Mouse (Mus musculus) myocyte (in vitro differentiated cells): Measurements from ENCODE around the gene Polr3gl.

Source experiments
- CEBPB ChIP-seq: IDR thresholded peaks from 2 replicates; pipeline ENCODE4 v1.6.1; 2011; ENCODE audit warnings: mild to moderate bottlenecking, moderate library complexity; ENCODE audit not compliant: poor library complexity, insufficient read depth, severe bottlenecking
- E2F4 ChIP-seq: IDR thresholded peaks from one replicate; pipeline ENCODE4 v1.6.1; 2011; ENCODE audit warnings: mild to moderate bottlenecking, control low read depth, moderate library complexity; ENCODE audit not compliant: insufficient read depth
- MAX ChIP-seq: IDR thresholded peaks from one replicate; pipeline ENCODE4 v1.6.1; 2011; ENCODE audit warnings: low read depth, mild to moderate bottlenecking, control low read depth
- MYOD1 ChIP-seq, 3 experiments: IDR thresholded peaks; one replicate each; pipeline ENCODE4 v1.6.1; 2011; ENCODE audit warnings: control low read depth in 2 of 3, low read depth in 2 of 3, mild to moderate bottlenecking in 2 of 3, moderate library complexity in 1 of 3; ENCODE audit not compliant: insufficient read length in 2 of 3, control insufficient read depth in 1 of 3
- POLR2A ChIP-seq: IDR thresholded peaks from one replicate; pipeline ENCODE4 v1.6.1; 2011; ENCODE audit warnings: low read depth, mild to moderate bottlenecking, control low read depth, moderate library complexity; ENCODE audit not compliant: insufficient read length
- POLR2AphosphoS2 ChIP-seq: IDR thresholded peaks from one replicate; pipeline ENCODE4 v1.6.1; 2011; ENCODE audit warnings: low read depth, control low read depth; ENCODE audit not compliant: insufficient read length
- REST ChIP-seq: IDR thresholded peaks from one replicate; pipeline ENCODE4 v1.6.1; 2011; ENCODE audit warnings: mild to moderate bottlenecking, control low read depth, moderate library complexity; ENCODE audit not compliant: insufficient read depth, insufficient read length
- SRF ChIP-seq: IDR thresholded peaks from one replicate; pipeline ENCODE4 v1.6.1; 2011; ENCODE audit warnings: low read depth; ENCODE audit not compliant: control insufficient read depth, insufficient read length
- TCF12 ChIP-seq: IDR thresholded peaks from one replicate; pipeline ENCODE4 v1.6.1; 2011; ENCODE audit warnings: mild to moderate bottlenecking, control low read depth; ENCODE audit not compliant: poor library complexity, insufficient read depth, severe bottlenecking
- TCF3 ChIP-seq: IDR thresholded peaks from one replicate; pipeline ENCODE4 v1.6.1; 2011; ENCODE audit warnings: low read depth, control low read depth; ENCODE audit not compliant: insufficient read length
- USF1 ChIP-seq: IDR thresholded peaks from one replicate; pipeline ENCODE4 v1.6.1; 2011; ENCODE audit warnings: low read depth, mild to moderate bottlenecking, control low read depth, moderate library complexity

- TF ChIP-seq POLR2A (no peak), REST (no peak), POLR2AphosphoS2 (no peak), TCF12 (no peak), E2F4 (no peak), MAX (no peak), CEBPB (no peak), USF1 (no peak), SRF (no peak), MYOD1 (IDR thresholded peaks at IDR 0.05; ENCODE audit: control insufficient read depth in 1 of 3, insufficient read length in 2 of 3, low read depth in 2 of 3) (no peak), TCF3 (no peak)
These were observed 61.9 kb downstream of the Polr3gl start for GRCm38 (mm10) chr3:96532050-96532449.
